Mouse (Mus musculus) hindbrain, embryonic 15.5 days (tissue): ENCODE results near the gene Tns1. TPM values are rescaled to one million over a fixed set of nuclear protein-coding genes. Genes with fewer than 3 reads are reported as not detected.

Source experiments
- ATAC-seq: fragments of 200-750 bp; cut with Nextera tagmentation; 2 replicates; pipeline ENCODE4 v1.8.0; 2017; ENCODE audit warnings: low read depth, moderate number of reproducible peaks, moderate TSS enrichment; ENCODE audit not compliant: low FRiP score
- H3K27ac ChIP-seq: fragments of 300-500 bp; sonication (generic); replicated peaks from 2 replicates; pipeline ENCODE4 v1.5.1; 2015; ENCODE audit warnings: mild to moderate bottlenecking, inconsistent platforms
- H3K27me3 ChIP-seq: fragments of 300-500 bp; sonication (generic); 2 replicates; pipeline ENCODE4 v1.6.1; 2015; ENCODE audit warnings: control low read depth, inconsistent platforms
- H3K36me3 ChIP-seq: fragments of 300-500 bp; sonication (generic); 2 replicates; pipeline ENCODE4 v1.6.1; 2015; ENCODE audit warnings: control low read depth, inconsistent platforms
- H3K4me1 ChIP-seq: fragments of 300-500 bp; sonication (generic); replicated peaks from 2 replicates; pipeline ENCODE4 v1.6.1; 2015; ENCODE audit warnings: control low read depth, inconsistent platforms
- H3K4me2 ChIP-seq: fragments of 300-500 bp; sonication (generic); 2 replicates; pipeline ENCODE4 v1.6.1; 2015; ENCODE audit warnings: moderate library complexity, mild to moderate bottlenecking, inconsistent platforms
- H3K4me3 ChIP-seq: fragments of 300-500 bp; sonication (generic); 2 replicates; pipeline ENCODE4 v1.5.1; 2015; ENCODE audit warnings: mild to moderate bottlenecking, inconsistent platforms
- H3K9ac ChIP-seq: fragments of 300-500 bp; sonication (generic); 2 replicates; pipeline ENCODE4 v1.6.1; 2015; ENCODE audit warnings: inconsistent platforms
- H3K9me3 ChIP-seq: fragments of 300-500 bp; sonication (generic); 2 replicates; pipeline ENCODE4 v1.6.1; 2016; ENCODE audit warnings: control low read depth, inconsistent platforms
- WGBS: fragments of 180-500 bp; shearing (Covaris S2); methylation state at CpG from one replicate; pipeline ENCODE4 v1.1.7; 2015; 5-methylcytosine and 5-hydroxymethylcytosine counted together
- polyA plus RNA-seq: library from polyadenylated mRNA; unstranded; fragments of >200 nt; fragmentation: Nextera tagmentation; extraction: Ambion mirVana; gene quantifications from 2 replicates; pipeline ENCODE4 v1.2.1, GENCODE M21; 2015

Tns1 gene
- polyA plus RNA-seq, 1 experiment from 2014 or later, result 13.5 TPM

DNA sequence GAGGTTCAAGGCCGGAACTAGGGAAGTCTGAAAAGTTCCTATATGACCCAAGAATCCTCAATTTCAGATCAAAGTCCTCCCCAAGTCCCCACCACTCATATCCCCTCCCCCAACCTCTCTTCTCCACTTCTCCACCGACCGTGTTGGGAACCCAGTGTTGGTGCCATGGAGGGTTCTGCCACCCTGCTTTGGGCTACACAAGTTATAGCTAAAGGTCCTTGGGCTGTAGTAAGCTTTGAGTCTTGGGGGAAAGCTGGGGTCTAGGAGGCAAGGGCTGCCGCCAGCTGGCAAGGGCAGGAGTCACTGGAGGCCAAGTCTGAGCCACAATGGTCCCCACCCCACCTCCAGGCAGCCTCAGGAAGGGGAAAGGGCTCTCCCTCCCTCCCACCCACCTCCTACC, 88.8 kb downstream of the Tns1 start:
- H3K9me3 ChIP-seq, result no peaks in the 10 kb centered on the region
- peaks cover 13% of the 10 kb centered on the region for H3K27me3 ChIP-seq
- ATAC-seq, result no peak
- WGBS, result 76% methylated on average over 4 of the region's 4 CpGs
- H3K4me3 ChIP-seq, result no peak overlapping the region
- H3K27ac ChIP-seq, result no peak overlapping the region
- H3K36me3 ChIP-seq, result no peaks in the 10 kb centered on the region
- no peak overlapping the region for H3K9ac ChIP-seq
- no peak overlapping the region for H3K4me2 ChIP-seq
- H3K4me1 ChIP-seq, result peaks cover 32% of the 10 kb centered on the region

DNA sequence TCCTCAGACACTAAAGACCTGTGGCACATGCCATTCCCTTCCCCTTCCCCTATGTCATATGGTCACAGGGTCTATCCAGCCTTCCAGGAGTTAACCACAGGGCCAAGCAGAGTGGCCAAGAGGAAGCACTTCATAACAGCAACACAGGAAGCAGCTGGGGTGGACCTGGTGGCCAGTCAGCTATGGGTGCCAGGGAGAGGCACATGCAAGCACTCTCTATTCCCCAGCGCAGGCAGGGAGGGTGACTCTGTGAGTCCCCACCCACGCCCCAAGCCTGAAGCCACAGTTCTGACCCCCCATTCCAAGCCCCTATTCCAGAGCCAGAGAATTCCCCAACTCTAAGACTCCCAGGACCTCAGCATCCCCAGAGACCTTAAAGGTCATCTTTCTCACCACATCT, 89.5 kb downstream of the Tns1 start:
- WGBS, result 84% methylated on average over 2 of the region's 2 CpGs
- no peak overlapping the region for H3K4me3 ChIP-seq
- peaks cover 33% of the 10 kb centered on the region for H3K4me1 ChIP-seq
- H3K9me3 ChIP-seq, result no peaks in the 10 kb centered on the region
- no peak overlapping the region for H3K4me2 ChIP-seq
- no peaks in the 10 kb centered on the region for H3K36me3 ChIP-seq
- H3K27me3 ChIP-seq, result peaks cover 13% of the 10 kb centered on the region
- no peak for ATAC-seq
- H3K27ac ChIP-seq, result no peak overlapping the region
- H3K9ac ChIP-seq, result no peak overlapping the region

DNA sequence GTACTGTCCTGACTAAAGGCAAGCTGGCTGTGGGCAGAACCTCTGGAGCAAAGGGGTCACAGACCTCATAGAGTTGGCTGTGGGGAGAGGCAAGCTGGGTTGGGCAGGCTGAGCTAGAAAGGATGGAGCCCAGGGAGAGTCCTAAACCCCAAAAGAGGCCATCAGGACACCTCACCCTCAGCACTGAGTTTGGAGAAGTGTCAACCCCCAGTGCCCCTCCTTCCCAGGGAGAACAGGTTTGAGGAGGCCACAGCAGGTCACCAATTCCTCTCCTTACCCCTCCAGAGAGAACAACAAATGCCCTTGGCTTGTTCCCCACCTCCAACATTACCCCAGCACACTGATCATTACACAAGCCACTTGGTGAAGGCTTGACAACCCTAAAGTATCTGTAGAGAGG, 90.0 kb downstream of the Tns1 start:
- no peak overlapping the region for H3K4me3 ChIP-seq
- no peaks in the 10 kb centered on the region for H3K36me3 ChIP-seq
- H3K4me2 ChIP-seq, result no peak overlapping the region
- H3K27me3 ChIP-seq, result peaks cover 13% of the 10 kb centered on the region
- no peaks in the 10 kb centered on the region for H3K9me3 ChIP-seq
- H3K9ac ChIP-seq, result no peak overlapping the region
- no peak overlapping the region for H3K27ac ChIP-seq
- H3K4me1 ChIP-seq, result peaks cover 33% of the 10 kb centered on the region
- no peak for ATAC-seq

DNA sequence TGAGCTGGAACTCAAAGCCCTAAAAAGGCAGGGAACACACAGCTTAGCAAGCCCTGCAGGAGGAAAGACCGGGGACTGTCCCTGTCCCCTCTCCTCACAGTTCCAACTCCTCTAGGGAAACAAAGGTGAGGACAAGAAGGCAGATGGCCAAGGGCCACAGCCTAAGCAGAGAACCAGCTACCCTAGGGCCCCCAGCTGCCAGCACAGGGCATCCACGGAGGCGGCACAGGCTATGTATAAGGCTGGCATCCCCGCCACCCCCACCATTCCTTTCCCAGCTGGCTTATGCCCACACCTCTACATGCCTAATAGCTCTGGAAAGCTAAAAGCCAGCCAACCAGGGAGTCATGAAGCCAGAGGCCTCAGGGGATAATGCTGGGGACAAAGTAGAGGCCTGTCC, 90.8 kb downstream of the Tns1 start:
- 77% methylated on average over 4 of the region's 4 CpGs for WGBS
- peaks cover 13% of the 10 kb centered on the region for H3K27me3 ChIP-seq
- no peak overlapping the region; the same call in 1 of the 2 replicates for H3K27ac ChIP-seq
- no peaks in the 10 kb centered on the region for H3K36me3 ChIP-seq
- H3K9me3 ChIP-seq, result no peaks in the 10 kb centered on the region
- no peak overlapping the region for H3K9ac ChIP-seq
- no peak for ATAC-seq
- no peak overlapping the region for H3K4me2 ChIP-seq
- H3K4me1 ChIP-seq, result peaks cover 33% of the 10 kb centered on the region
- no peak overlapping the region for H3K4me3 ChIP-seq

DNA sequence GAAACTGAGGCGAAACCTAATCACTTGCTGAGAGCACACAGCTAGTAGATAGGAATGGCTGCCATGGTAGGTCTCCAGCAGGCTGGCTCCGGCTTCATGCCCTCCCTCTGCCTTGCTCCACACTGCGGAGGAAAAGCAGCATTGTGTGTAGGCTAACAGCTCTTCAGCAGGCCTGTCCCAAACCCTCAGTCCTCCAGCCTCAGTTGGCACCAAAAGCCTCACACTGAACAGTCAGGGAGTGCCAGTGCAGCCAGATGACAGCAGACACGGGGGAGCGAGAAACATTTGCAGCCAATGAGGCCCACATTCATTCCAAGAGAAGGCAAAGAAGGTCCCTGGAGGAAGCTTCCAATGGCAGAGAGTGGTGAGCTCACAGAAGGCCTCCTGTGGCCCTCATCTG, 91.3 kb downstream of the Tns1 start:
- WGBS, result 74% methylated on average over 5 of the region's 5 CpGs
- no peak overlapping the region; the same call in 1 of the 2 replicates for H3K27ac ChIP-seq
- peaks cover 11% of the 10 kb centered on the region for H3K27me3 ChIP-seq
- no peaks in the 10 kb centered on the region for H3K9me3 ChIP-seq
- ATAC-seq, result no peak
- no peak overlapping the region for H3K4me3 ChIP-seq
- no peak overlapping the region for H3K4me2 ChIP-seq
- H3K9ac ChIP-seq, result no peak overlapping the region
- peaks cover 35% of the 10 kb centered on the region for H3K4me1 ChIP-seq
- no peaks in the 10 kb centered on the region for H3K36me3 ChIP-seq

DNA sequence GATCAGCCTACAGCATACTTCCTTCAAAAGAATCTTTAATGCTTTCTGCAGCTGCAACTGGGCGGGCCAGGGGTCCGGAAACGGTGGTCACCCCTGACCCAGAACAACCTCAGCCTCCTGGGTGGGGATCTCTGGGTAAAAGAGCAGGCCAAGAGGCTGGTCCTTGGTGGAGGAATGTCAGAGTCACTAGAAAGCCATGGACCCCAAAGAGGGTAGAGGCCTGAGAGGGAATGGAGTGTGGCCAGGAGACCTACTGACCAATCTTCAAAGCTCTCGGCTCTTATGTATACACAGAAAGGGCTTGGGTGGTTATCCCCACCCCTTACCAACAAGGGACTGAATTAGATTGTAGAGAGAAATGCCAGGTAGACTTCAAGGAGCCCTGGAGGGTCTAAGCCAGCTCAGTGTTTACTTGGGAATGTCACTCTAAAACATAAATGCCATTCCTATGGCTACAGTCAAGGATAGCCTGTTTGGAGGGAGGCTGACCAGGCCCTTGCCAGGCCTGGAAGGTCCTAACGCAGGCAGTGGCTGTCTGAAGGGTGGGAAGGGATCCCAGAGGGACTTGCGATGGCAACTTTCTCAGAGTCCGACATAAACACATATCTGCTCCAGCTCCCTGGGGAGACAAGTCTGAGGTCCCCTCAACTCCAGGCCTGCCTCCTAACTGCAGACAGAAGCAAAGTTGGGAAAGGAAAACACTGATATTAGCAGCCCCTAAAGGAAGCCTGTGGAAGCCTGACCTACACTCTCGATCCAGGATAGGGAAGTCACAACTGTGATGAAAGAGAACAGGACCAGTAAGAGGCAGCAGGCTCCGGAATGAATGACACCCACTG, 92.3 kb downstream of the Tns1 start:
- Histone ChIP-seq H3K27ac (peak overlapping the region; percentile 18; the same call in 1 of the 2 replicates), H3K36me3 (no peaks in the 10 kb centered on the region), H3K9ac (no peak overlapping the region), H3K4me3 (no peak overlapping the region), H3K4me2 (no peak overlapping the region), H3K9me3 (no peaks in the 10 kb centered on the region), H3K4me1 (peaks cover 40% of the 10 kb centered on the region), H3K27me3 (peaks cover 7% of the 10 kb centered on the region)
- WGBS, result 83% methylated on average over 9 of the region's 9 CpGs
- ATAC-seq, result no peak

DNA sequence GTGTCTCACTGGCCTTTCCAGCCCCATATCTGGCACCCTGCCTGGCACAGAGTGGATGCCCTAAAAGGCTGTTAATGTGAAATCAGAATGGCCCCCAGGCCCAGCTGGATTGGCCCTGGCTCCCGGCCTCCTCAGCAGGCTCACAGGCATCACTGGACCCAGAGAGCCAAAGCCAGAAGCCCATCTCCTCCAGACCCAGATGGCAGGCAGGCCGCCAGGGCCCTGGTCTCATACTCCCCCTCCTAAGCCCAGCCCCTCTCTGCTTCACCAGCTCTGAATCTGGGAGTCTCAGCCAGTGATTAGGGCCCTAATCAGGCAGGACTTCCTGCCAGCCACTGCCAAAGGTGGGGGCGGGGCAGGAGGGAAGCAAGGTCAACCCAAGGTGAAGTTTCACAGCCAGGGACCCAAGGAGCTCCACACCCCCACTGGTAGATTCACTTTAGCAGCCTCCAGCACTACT, 93.3 kb downstream of the Tns1 start:
- peak; percentile 47 for ATAC-seq
- H3K4me3 ChIP-seq, result no peak overlapping the region
- H3K27me3 ChIP-seq, result peaks cover 1% of the 10 kb centered on the region
- H3K4me1 ChIP-seq, result peaks cover 41% of the 10 kb centered on the region
- WGBS, result 26% methylated on average over 3 of the region's 3 CpGs
- H3K9ac ChIP-seq, result no peak overlapping the region
- H3K36me3 ChIP-seq, result no peaks in the 10 kb centered on the region
- no peaks in the 10 kb centered on the region for H3K9me3 ChIP-seq
- no peak overlapping the region for H3K4me2 ChIP-seq
- H3K27ac ChIP-seq, result peak overlapping the region; percentile 18; the same call in 1 of the 2 replicates

DNA sequence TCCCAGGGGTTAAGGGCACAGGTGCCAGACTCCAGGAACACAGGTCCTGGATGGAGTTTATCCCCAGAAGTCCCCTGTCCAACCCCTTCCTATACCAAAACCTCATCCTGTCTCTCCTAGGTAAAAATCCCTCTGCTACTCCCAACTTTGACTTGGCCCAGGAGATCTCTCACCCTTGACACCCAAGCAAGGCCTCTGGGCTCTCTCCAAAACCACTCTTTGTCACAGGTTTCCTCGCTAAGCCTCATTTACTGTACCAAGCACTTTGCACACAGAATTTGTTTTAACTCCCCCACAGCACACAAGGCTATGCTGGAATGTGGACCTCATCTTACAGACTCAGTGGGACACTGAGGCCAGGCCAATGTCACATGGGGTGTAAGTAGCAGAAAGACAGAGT, 94.0 kb downstream of the Tns1 start:
- ATAC-seq, result no peak
- H3K27me3 ChIP-seq, result no peaks in the 10 kb centered on the region
- H3K4me1 ChIP-seq, result peaks cover 44% of the 10 kb centered on the region
- 0 out of 2 replicates have a peak overlapping the region, but pooled peaks have one; percentile 18 for H3K27ac ChIP-seq
- H3K9me3 ChIP-seq, result no peaks in the 10 kb centered on the region
- no peak overlapping the region for H3K4me3 ChIP-seq
- H3K4me2 ChIP-seq, result no peak overlapping the region
- 96% methylated on average over 1 of the region's 1 CpGs for WGBS
- no peaks in the 10 kb centered on the region for H3K36me3 ChIP-seq
- no peak overlapping the region for H3K9ac ChIP-seq

DNA sequence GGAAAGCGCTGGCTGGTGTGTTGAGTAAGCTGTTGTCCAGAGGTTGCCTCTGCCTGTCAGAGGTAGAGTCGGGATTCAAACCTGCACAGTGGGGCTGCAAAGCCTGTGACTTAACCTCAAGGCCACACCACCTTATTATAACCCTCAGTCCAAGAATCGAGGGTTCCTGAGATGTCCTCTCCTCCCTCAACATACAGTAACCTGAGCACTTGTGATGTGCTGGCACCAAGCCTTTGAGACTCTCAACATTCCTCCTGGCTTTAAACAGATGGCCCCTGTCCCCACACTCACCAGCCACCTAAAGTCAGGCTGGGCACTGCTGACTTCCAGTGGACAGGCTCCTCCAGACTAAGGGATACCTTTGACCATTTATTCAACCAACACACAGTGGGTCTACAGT, 94.6 kb downstream of the Tns1 start:
- no peak overlapping the region for H3K4me3 ChIP-seq
- H3K4me1 ChIP-seq, result peaks cover 44% of the 10 kb centered on the region
- no peak overlapping the region for H3K4me2 ChIP-seq
- no peak for ATAC-seq
- no peak overlapping the region for H3K27ac ChIP-seq
- H3K36me3 ChIP-seq, result no peaks in the 10 kb centered on the region
- H3K9me3 ChIP-seq, result no peaks in the 10 kb centered on the region
- no peak overlapping the region for H3K9ac ChIP-seq
- H3K27me3 ChIP-seq, result no peaks in the 10 kb centered on the region
- WGBS, result 91% methylated on average over 3 of the region's 3 CpGs

DNA sequence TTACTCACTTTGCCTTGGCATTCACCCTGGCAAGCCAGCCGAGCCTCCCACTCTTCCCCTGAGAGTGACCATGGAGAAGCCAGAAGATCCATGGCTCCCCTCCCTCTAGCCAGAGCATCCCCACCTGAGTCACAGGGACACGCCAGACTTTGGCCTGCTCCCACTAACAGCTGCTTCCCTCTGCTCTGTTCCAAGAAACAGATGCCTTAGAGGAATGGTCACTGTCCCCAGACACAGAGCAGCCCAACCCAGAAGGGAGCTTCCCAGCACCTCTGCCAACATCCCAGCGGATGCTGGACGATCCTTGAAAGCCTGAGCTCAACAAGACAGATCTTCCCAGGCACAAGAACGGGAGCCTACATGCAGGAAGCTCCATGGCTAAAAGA, 95.4 kb downstream of the Tns1 start:
- Histone ChIP-seq H3K9ac (no peak overlapping the region), H3K27ac (no peak overlapping the region), H3K36me3 (no peaks in the 10 kb centered on the region), H3K27me3 (no peaks in the 10 kb centered on the region), H3K4me3 (no peak overlapping the region), H3K4me1 (peaks cover 44% of the 10 kb centered on the region), H3K9me3 (no peaks in the 10 kb centered on the region), H3K4me2 (no peak overlapping the region)
- no peak for ATAC-seq
- WGBS, result 63% methylated on average over 5 of the region's 5 CpGs

DNA sequence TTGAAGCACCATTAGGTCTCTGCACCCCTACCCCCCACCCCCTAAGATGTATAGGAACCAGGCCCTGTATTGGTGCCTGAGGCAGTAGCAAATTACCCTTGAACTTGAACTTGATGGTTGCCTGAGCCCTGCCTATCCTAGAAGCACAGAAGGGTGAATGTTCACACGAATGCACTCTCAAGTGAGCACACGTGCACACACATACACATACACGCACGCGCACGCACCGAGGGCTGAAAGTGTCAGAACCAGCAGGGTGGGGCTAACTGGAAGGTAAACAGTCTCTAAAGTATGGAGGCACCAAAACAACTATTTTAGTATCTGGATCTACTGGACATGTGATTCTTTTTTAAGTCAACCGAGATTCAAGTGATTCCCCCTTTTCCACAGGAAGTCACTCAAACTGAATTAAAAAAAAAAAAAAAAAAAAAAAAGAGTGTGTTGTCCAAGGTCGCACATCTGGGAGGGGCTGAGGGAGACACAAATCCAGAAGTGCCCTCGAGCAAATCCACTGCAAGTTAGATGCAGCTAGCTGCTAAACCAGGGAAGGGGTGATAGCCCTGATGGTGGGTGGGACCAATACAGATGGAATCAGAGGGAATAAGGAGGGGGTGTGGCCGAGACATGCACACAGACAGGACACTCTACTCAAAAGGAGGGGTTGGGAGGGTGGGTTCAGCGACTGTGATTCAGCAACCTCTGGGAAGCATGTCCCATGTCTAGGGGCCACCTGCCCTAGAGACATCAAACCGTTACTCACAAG, 96.0 kb downstream of the Tns1 start:
- no peaks in the 10 kb centered on the region for H3K36me3 ChIP-seq
- ATAC-seq, result no peak
- no peaks in the 10 kb centered on the region for H3K9me3 ChIP-seq
- H3K4me3 ChIP-seq, result no peak overlapping the region
- H3K4me2 ChIP-seq, result no peak overlapping the region
- 84% methylated on average over 13 of the region's 13 CpGs for WGBS
- H3K27ac ChIP-seq, result peak overlapping the region; percentile 67
- no peaks in the 10 kb centered on the region for H3K27me3 ChIP-seq
- H3K9ac ChIP-seq, result no peak overlapping the region
- H3K4me1 ChIP-seq, result peaks cover 42% of the 10 kb centered on the region

DNA sequence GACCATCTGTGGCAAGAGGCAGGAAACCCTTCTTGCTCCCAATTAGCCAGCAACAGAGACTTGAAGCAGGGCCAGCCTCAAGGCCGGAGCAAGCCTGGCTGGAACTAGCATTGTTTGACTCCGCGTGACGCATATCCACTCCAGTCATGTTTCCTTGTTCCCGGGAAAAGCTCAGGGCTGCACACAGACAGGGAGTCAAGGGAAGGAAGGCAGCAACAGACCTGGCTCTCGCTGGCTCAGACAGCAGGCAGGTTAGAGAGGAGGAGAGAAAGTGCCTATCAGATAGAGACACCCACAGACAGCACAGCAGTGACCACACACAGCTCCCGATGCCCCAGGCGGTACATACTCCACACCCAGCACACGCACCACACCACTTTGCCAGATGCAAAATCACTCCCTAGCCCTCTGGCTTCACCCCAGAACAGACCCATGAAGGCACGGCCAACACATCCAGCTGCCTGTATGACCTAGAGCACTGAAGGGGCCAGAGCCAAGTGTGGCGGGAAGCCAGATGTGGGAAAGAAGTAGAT, 96.6 kb downstream of the Tns1 start:
- Histone ChIP-seq H3K36me3 (no peaks in the 10 kb centered on the region), H3K4me1 (peaks cover 35% of the 10 kb centered on the region), H3K9ac (no peak overlapping the region), H3K4me3 (no peak overlapping the region), H3K4me2 (no peak overlapping the region), H3K27me3 (no peaks in the 10 kb centered on the region), H3K27ac (peak overlapping the region; percentile 67), H3K9me3 (no peaks in the 10 kb centered on the region)
- WGBS, result 36% methylated on average over 11 of the region's 11 CpGs
- peak; percentile 43; the same call in 1 of the 2 replicates for ATAC-seq
